Mouse (Mus musculus) ES-Bruce4 (cell line): ENCODE data around the gene Ankrd28. TPM values are rescaled to one million over a fixed set of nuclear protein-coding genes. Genes with fewer than 3 reads are reported as not detected.

Source experiments
- H3K27ac ChIP-seq: 2 replicates; pipeline ENCODE4 v1.5.1; 2012; ENCODE audit warnings: low read length, inconsistent platforms; ENCODE audit not compliant: insufficient read depth
- H3K27me3 ChIP-seq: 2 replicates; pipeline ENCODE4 v1.6.1; 2012; ENCODE audit warnings: mild to moderate bottlenecking, low read length, inconsistent platforms; ENCODE audit not compliant: control insufficient read depth, poor library complexity, insufficient read depth, severe bottlenecking
- H3K36me3 ChIP-seq: 2 replicates; pipeline ENCODE4 v1.6.1; 2012; ENCODE audit warnings: inconsistent platforms, mild to moderate bottlenecking, low read length, moderate library complexity; ENCODE audit not compliant: control insufficient read depth, poor library complexity, insufficient read depth, severe bottlenecking
- H3K4me1 ChIP-seq: one replicate; pipeline ENCODE4 v1.8.1; 2011; ENCODE audit warnings: low read length; ENCODE audit not compliant: control insufficient read depth, insufficient read depth
- H3K4me3 ChIP-seq: 2 replicates; pipeline ENCODE4 v1.5.1; 2011; ENCODE audit warnings: low read depth, mild to moderate bottlenecking, low read length
- H3K9ac ChIP-seq: 2 replicates; pipeline ENCODE4 v1.6.1; 2012; ENCODE audit warnings: low read depth, mild to moderate bottlenecking, inconsistent platforms; ENCODE audit not compliant: poor library complexity, severe bottlenecking
- H3K9me3 ChIP-seq: replicated peaks from 2 replicates; pipeline ENCODE4 v1.6.1; 2012; ENCODE audit warnings: mild to moderate bottlenecking, low read length, inconsistent platforms; ENCODE audit not compliant: control insufficient read depth, poor library complexity, insufficient read depth, severe bottlenecking
- CTCF ChIP-seq: IDR thresholded peaks from one replicate; pipeline ENCODE4 v1.8.1; 2011; ENCODE audit warnings: low read depth, low read length
- EP300 ChIP-seq: IDR thresholded peaks from 2 replicates; pipeline ENCODE4 v1.6.1; 2011; ENCODE audit warnings: low read depth, low read length; ENCODE audit not compliant: insufficient read depth
- POLR2A ChIP-seq: IDR thresholded peaks from one replicate; pipeline ENCODE4 v1.8.1; 2011; ENCODE audit warnings: low read length; ENCODE audit not compliant: insufficient read depth
- polyA plus RNA-seq: library from polyadenylated mRNA; stranded (reverse); fragments of >200 nt; gene quantifications from 2 replicates; pipeline ENCODE4 v1.2.4, GENCODE M21; 2011; ENCODE audit warnings: low read depth; ENCODE audit not compliant: missing spikeins, insufficient read depth, insufficient read length

Ankrd28 gene
- polyA plus RNA-seq, 1 experiment = 104 TPM

DNA sequence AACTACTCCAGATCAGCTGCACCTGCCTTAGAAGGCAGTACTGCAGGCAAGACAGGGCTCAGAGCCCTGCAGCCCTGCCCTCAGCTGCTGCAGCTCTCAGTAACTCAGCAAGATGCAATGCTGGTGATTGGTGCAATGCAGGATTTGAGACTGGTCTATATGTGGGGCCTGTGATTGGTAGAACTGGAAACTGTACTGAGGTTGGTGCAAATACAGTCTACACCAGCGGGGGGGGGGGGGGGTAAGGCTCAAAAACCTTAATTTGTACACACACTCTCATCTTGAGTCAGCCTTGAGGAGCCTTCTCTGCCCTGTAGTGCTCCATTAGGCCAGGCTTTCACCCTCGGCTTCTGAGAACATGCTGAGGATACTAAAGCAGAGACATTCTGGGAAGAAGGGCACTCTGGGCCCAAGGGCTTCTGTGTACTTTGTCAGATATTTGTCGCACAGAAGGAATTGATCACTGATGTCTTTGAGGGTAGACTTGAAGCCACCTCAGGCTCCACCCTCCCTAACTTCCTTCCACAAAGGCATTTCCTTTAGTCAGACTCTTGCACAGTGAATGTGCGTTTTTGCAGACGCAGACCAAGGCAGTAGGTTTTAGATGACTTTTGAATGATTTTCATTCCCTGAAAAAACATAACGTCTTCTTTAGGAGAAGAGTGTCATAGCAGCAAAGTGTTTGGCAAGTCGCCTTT, 146.0 kb downstream of the Ankrd28 start:
- Histone ChIP-seq H3K9ac (no peak overlapping the region), H3K27me3 (no peaks in the 10 kb centered on the region), H3K36me3 (no peaks in the 10 kb centered on the region), H3K9me3 (no peaks in the 10 kb centered on the region), H3K4me3 (no peak overlapping the region), H3K27ac (no peak overlapping the region), H3K4me1 (no peaks in the 10 kb centered on the region)
- TF ChIP-seq CTCF = no peak
- TF ChIP-seq POLR2A = no peak
- TF ChIP-seq EP300 = no peak

DNA sequence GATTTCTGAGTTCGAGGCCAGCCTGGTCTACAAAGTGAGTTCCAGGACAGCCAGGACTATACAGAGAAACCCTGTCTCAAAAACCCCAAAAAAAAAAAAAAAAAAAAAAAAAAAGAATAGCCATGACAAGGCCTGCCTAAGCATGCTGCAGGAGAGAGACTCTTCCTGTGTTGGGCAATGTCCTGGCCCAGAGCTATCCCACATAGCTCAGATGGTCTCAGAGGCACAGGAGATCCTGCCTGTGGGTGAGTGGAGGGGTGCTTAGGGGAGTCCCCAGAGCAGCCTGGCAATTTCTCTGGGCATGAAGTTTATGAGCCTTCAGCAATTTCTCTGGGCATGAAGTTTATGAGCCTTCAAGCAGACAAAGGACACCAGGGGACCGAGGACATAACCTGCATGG, 146.8 kb downstream of the Ankrd28 start:
- no peak overlapping the region for H3K27ac ChIP-seq
- no peak for TF ChIP-seq CTCF
- TF ChIP-seq EP300 = no peak
- no peak for TF ChIP-seq POLR2A
- no peaks in the 10 kb centered on the region for H3K4me1 ChIP-seq
- no peaks in the 10 kb centered on the region for H3K9me3 ChIP-seq
- no peaks in the 10 kb centered on the region for H3K36me3 ChIP-seq
- H3K4me3 ChIP-seq = no peak overlapping the region
- H3K27me3 ChIP-seq = no peaks in the 10 kb centered on the region
- H3K9ac ChIP-seq = no peak overlapping the region

DNA sequence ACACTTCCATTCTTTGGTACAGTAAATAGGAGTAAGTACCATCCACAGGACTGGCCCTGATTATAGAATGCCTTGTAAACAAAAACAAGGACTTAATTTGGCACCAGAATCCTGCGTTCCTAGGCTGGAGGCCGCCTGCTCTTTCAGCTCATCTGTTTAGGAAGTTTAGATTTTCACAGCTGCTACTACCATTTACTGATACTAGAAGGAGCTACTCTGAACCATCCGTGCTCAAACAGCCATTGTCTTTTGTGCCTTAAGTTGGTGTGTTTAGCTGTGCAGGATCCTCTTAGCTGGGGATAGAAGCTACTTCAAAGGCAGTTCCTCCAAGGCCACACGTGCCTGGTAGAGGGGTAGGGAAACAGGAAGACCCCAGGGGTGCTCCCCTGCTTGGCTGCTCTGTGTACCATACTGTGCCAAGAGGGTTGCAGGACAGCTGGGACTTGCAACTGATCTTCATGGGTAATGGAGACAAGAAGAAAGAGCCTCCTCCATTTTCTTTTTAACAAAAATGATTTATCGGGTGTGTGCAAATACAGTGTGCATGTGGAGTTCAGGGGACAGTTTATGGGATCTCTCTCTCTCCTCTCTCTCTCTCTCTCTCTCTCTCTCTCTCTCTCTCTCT, 148.4 kb downstream of the Ankrd28 start:
- TF ChIP-seq EP300 (no peak), CTCF (no peak), POLR2A (no peak)
- Histone ChIP-seq H3K36me3 (no peaks in the 10 kb centered on the region), H3K27ac (no peak overlapping the region), H3K9me3 (no peaks in the 10 kb centered on the region), H3K9ac (no peak overlapping the region), H3K27me3 (no peaks in the 10 kb centered on the region), H3K4me3 (no peak overlapping the region), H3K4me1 (no peaks in the 10 kb centered on the region)

DNA sequence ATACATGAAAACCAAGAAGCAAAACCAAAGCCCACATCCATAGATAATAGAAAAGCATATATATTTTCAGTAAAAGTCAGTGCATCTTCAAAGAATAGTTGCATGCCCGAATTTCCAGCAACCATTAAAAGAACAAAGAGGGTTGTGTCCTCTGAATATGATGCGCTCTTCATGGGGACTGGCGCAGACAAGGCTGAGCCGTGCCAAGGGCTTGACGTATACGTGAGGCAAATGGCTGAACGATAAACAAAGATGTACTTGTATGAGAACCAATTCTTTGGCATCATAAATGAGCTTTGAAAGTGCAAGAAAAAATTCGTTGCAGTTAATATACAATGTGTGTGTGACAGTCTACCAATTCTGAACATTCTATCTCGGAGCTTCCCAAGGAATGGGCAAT, 149.2 kb downstream of the Ankrd28 start:
- Histone ChIP-seq H3K9ac (no peak overlapping the region), H3K4me1 (no peaks in the 10 kb centered on the region), H3K27ac (no peak overlapping the region), H3K27me3 (no peaks in the 10 kb centered on the region), H3K9me3 (no peaks in the 10 kb centered on the region), H3K36me3 (no peaks in the 10 kb centered on the region), H3K4me3 (no peak overlapping the region)
- TF ChIP-seq EP300 = no peak
- TF ChIP-seq POLR2A = no peak
- no peak for TF ChIP-seq CTCF

DNA sequence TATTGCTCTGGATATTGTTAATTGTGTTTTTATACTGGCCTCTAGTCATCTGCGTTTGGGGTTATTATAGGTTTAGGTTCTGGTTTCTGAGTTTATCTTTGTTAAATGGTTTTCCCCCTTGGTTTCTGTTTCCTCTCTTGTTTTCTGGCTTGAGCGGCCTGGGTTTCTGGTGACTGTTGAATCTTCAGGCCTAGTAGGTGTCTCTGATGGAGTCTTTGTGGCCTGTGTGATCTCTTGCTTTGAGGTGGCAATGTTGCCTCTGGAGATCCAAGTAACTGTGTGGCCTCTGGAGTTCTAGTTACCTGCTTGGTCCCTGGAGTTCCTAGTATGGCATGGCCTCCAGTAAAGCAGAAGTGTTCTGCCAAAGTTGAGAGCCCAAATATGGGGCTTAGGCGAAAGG, 149.8 kb downstream of the Ankrd28 start:
- Histone ChIP-seq H3K36me3 (no peaks in the 10 kb centered on the region), H3K27ac (no peak overlapping the region), H3K27me3 (no peaks in the 10 kb centered on the region), H3K4me1 (no peaks in the 10 kb centered on the region), H3K9me3 (no peaks in the 10 kb centered on the region), H3K4me3 (no peak overlapping the region), H3K9ac (no peak overlapping the region)
- TF ChIP-seq CTCF (no peak), EP300 (no peak), POLR2A (no peak)

DNA sequence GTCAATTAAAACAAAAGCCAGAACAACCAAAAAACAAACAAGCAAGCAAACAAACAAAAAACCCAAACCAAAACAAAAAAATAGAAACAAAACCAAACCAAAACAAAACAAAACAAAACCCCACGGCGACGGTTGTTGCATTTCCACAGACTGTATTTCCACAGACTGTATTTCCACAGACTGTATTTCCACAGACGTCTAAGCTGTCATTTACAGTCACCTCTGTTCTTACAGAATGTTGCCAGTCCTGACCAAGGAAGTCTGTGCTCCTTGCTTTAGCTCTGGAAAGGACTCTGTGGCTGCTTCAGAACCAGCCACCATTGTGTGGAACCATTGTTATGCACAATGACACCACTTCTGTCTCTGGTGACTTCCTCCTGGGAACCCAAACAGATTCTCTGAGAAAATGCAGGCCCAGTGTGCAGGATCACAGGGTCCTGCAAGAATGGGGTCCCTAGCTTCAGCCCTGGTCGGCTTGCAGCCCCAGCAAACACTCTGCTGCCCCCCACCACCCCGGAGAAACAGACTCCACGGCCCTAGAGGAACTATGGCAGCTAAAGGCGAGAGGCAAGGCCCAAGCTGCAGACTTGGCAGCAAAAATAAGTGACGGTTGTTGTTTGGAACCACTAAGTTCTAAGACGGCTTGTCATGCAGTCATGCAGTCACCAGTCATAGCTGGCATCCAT, 158.7 kb downstream of the Ankrd28 start:
- Histone ChIP-seq H3K27me3 (no peaks in the 10 kb centered on the region), H3K27ac (no peak overlapping the region), H3K4me1 (no peaks in the 10 kb centered on the region), H3K4me3 (no peak overlapping the region), H3K9ac (no peak overlapping the region), H3K9me3 (no peaks in the 10 kb centered on the region), H3K36me3 (no peaks in the 10 kb centered on the region)
- no peak for TF ChIP-seq CTCF
